Mouse (Mus musculus) liver, adult 2 months (tissue): ENCODE measurements around the gene Cenpp. TPM values are rescaled to one million over a fixed set of nuclear protein-coding genes. Genes with fewer than 3 reads are reported as not detected.

ENCODE experiments used
- DNase-seq: peaks from one replicate; pipeline ENCODE4 v3.0.0-alpha.2; 2011; ENCODE audit warnings: low read depth, low spot score; ENCODE audit errors: extremely low read depth
- H3K27ac ChIP-seq: fragments of 200-500 bp; replicated peaks from 2 replicates; pipeline ENCODE4 v1.5.1; 2012; ENCODE audit warnings: low read depth, mild to moderate bottlenecking, control low read depth, inconsistent platforms, low read length; ENCODE audit not compliant: insufficient read depth
- H3K27me3 ChIP-seq: fragments of 200-500 bp; 2 replicates; pipeline ENCODE4 v1.6.1; 2012; ENCODE audit warnings: mild to moderate bottlenecking, moderate library complexity, low read length, inconsistent platforms; ENCODE audit not compliant: control insufficient read depth, insufficient read depth
- H3K36me3 ChIP-seq: fragments of 200-500 bp; 2 replicates; pipeline ENCODE4 v1.6.1; 2012; ENCODE audit warnings: low read length, inconsistent platforms; ENCODE audit not compliant: control insufficient read depth, insufficient read depth
- H3K4me1 ChIP-seq: fragments of 200-500 bp; 2 replicates; pipeline ENCODE4 v1.6.1; 2011; ENCODE audit warnings: low read length; ENCODE audit not compliant: control insufficient read depth, insufficient read depth
- H3K4me3 ChIP-seq: fragments of 200-500 bp; 2 replicates; pipeline ENCODE4 v1.5.1; 2011; ENCODE audit warnings: low read depth, mild to moderate bottlenecking, control low read depth, low read length, moderate library complexity; ENCODE audit not compliant: insufficient read depth
- H3K79me2 ChIP-seq: fragments of 200-500 bp; 2 replicates; pipeline ENCODE4 v1.6.1; 2012; ENCODE audit warnings: inconsistent platforms, mild to moderate bottlenecking, low read length, moderate library complexity; ENCODE audit not compliant: control insufficient read depth, insufficient read depth
- H3K9ac ChIP-seq: fragments of 200-500 bp; 2 replicates; pipeline ENCODE4 v1.6.1; 2012; ENCODE audit warnings: low read depth, mild to moderate bottlenecking, control low read depth, inconsistent platforms, low read length
- CTCF ChIP-seq: fragments of 200-500 bp; IDR thresholded peaks from 2 replicates; pipeline ENCODE4 v1.5.1; 2011; ENCODE audit warnings: low read depth, low read length, control low read depth
- POLR2A ChIP-seq: fragments of 200-500 bp; IDR thresholded peaks from 2 replicates; pipeline ENCODE4 v1.6.1; 2011; ENCODE audit warnings: low read length, control low read depth; ENCODE audit not compliant: insufficient read depth; ENCODE audit errors: extremely low read depth
- WGBS: fragments of 180-500 bp; shearing (Covaris S2); methylation state at CpG from one replicate; pipeline ENCODE4 v1.1.7; 2018; 5-methylcytosine and 5-hydroxymethylcytosine counted together
- polyA plus RNA-seq: library from polyadenylated mRNA; depleted of rRNA; stranded (reverse); fragments of >200 nt; gene quantifications from 2 replicates; pipeline ENCODE4 v1.2.3, GENCODE M21; 2012
- total RNA-seq: library from RNA; depleted of rRNA; stranded (reverse); fragments of >200 nt; gene quantifications from 2 replicates; pipeline ENCODE4 v1.2.3, GENCODE M21; 2014

Gene Cenpp
- total and polyA plus RNA-seq, 2 experiments: 0.12 to 0.55 TPM

- H3K4me3 ChIP-seq: no peak overlapping the region
- no peaks in the 10 kb centered on the region for H3K36me3 ChIP-seq
- TF ChIP-seq CTCF (no peak), POLR2A (no peak)
- H3K27ac ChIP-seq: no peak overlapping the region
- H3K79me2 ChIP-seq: no peaks in the 10 kb centered on the region
- H3K4me1 ChIP-seq: no peaks in the 10 kb centered on the region
- no peak overlapping the region for H3K9ac ChIP-seq
- H3K27me3 ChIP-seq: no peaks in the 10 kb centered on the region
- 98% methylated on average over 5 of the region's 5 CpGs for WGBS
- DNase-seq: no peak
Observed at GRCm38 (mm10) chr13:49554519-49554918, 98.1 kb downstream of the Cenpp start.

- no peaks in the 10 kb centered on the region for H3K4me1 ChIP-seq
- no peaks in the 10 kb centered on the region for H3K27me3 ChIP-seq
- TF ChIP-seq POLR2A (no peak), CTCF (no peak)
- H3K36me3 ChIP-seq: no peaks in the 10 kb centered on the region
- H3K9ac ChIP-seq: no peak overlapping the region
- no peak overlapping the region for H3K27ac ChIP-seq
- 95% methylated on average over 3 of the region's 3 CpGs for WGBS
- no peak for DNase-seq
- no peaks in the 10 kb centered on the region for H3K79me2 ChIP-seq
- H3K4me3 ChIP-seq: no peak overlapping the region
Observed at GRCm38 (mm10) chr13:49549616-49550015, 103.0 kb downstream of the Cenpp start.

GRCm38 (mm10) chr13:49547563-49548150, 104.9 kb downstream of the Cenpp start:
- TF ChIP-seq POLR2A (no peak), CTCF (no peak)
- Histone ChIP-seq H3K27ac (no peak overlapping the region), H3K36me3 (no peaks in the 10 kb centered on the region), H3K9ac (no peak overlapping the region), H3K4me3 (no peak overlapping the region), H3K79me2 (no peaks in the 10 kb centered on the region), H3K27me3 (no peaks in the 10 kb centered on the region), H3K4me1 (no peaks in the 10 kb centered on the region)
- WGBS: 70% methylated on average over 1 of the region's 1 CpGs
- DNase-seq: no peak

- Histone ChIP-seq H3K4me3 (no peak overlapping the region), H3K9ac (no peak overlapping the region), H3K4me1 (no peaks in the 10 kb centered on the region), H3K36me3 (no peaks in the 10 kb centered on the region), H3K27me3 (no peaks in the 10 kb centered on the region), H3K27ac (no peak overlapping the region), H3K79me2 (no peaks in the 10 kb centered on the region)
- TF ChIP-seq CTCF (no peak), POLR2A (no peak)
- WGBS: 89% methylated on average over 1 of the region's 1 CpGs
- no peak for DNase-seq
Observed at GRCm38 (mm10) chr13:49546517-49546916, 106.1 kb downstream of the Cenpp start.

- DNase-seq: no peak
- Histone ChIP-seq H3K4me1 (no peaks in the 10 kb centered on the region), H3K27me3 (no peaks in the 10 kb centered on the region), H3K79me2 (no peaks in the 10 kb centered on the region), H3K36me3 (no peaks in the 10 kb centered on the region), H3K27ac (no peak overlapping the region), H3K4me3 (no peak overlapping the region), H3K9ac (no peak overlapping the region)
- 79% methylated on average over 3 of the region's 3 CpGs for WGBS
- no peak for TF ChIP-seq CTCF
- TF ChIP-seq POLR2A: no peak
Observed at GRCm38 (mm10) chr13:49545646-49546045, 106.9 kb downstream of the Cenpp start.

- no peaks in the 10 kb centered on the region for H3K36me3 ChIP-seq
- no peaks in the 10 kb centered on the region for H3K79me2 ChIP-seq
- no peaks in the 10 kb centered on the region for H3K27me3 ChIP-seq
- TF ChIP-seq CTCF (no peak), POLR2A (no peak)
- H3K9ac ChIP-seq: no peak within 1 kb of the TSS
- no peak within 1 kb of the TSS for H3K4me3 ChIP-seq
- WGBS: 87% methylated on average over 3 of the region's 3 CpGs
- no peaks in the 10 kb centered on the region for H3K4me1 ChIP-seq
- H3K27ac ChIP-seq: no peak within 1 kb of the TSS
- DNase-seq: no peak
Observed at GRCm38 (mm10) chr13:49544279-49544678, 108.3 kb downstream of the Cenpp start, which contains the start of gene Aspn. Aspn (plus strand) TSS chr13:49544443.
